Mouse (Mus musculus) monocyte, adult 2 months (primary cell): ENCODE results near the gene Tecta.

Experiments used
- DNase-seq, 2 experiments: peaks; one replicate each; pipeline ENCODE4 v3.0.0; 2022; ENCODE audit warnings: low spot score in 2 of 2, low read depth in 1 of 2

The Tecta gene

GRCm38 (mm10) chr9:42399829-42400228 is at the start of gene Tecta:
TSS of gene Tecta (minus strand) at chr9:42399929.
- no peak for DNase-seq

GRCm38 (mm10) chr9:42449043-42449442 is 49.3 kb upstream of the Tecta start:
- DNase-seq, result no peak

DNA sequence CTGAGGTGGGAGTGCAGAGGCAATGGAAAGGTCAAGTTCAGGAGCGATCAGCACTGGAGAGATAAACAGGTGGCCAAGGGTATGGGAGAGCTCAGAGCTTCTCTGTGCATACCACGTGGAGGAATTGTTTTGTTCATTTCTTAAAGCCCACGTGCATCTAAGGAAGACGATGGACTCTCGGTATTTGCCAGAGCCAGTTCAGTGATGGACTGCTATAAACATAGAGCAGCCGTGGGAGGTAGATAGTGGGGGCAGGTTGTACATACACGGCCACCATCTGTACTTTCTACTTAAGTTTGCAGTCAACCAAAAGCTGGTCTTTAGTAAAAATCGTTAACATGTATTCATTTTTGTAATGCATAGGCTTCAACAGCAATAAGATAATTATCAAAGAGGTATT is 42.4 kb upstream of the Tecta start:
- DNase-seq, result no peak

DNA sequence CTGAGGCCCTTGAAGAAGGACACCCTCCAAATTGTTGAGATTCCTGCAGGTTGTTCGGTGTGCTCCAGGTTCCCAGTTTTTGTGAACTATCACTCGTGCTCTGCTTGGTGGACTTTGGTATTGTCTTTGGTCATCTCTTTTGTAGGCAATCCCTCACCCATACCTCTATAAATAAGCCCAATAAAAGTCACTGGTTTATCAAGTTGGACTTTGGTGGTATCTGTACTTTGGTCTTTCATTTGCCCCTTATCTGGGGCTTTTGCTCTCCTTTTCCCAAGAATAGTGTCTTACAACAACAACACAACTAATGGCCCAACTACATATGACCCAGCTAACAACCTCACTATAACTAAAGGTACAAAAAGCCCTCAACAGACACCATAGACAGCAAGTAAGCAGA is 41.5 kb upstream of the Tecta start:
- no peak for DNase-seq

DNA sequence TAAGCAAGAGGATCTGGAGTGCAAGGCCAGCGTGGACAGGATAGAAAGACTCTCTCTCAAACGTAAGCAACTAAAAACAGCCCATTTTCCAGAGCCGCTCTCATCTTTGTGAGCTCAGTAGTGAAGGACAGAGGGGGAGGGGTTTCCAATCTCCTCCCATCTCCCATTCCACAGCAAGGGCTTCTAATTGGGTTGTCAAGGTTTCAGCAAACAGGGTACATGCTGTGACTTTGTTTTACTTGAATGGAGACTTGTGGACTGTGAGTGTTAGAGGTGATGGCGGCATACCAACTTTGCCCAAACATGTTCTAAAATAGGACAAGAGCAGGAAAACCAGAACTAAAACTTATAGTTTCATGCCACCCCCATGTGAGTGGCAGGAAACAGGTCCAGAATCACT is 39.7 kb upstream of the Tecta start:
- DNase-seq, result no peak

DNA sequence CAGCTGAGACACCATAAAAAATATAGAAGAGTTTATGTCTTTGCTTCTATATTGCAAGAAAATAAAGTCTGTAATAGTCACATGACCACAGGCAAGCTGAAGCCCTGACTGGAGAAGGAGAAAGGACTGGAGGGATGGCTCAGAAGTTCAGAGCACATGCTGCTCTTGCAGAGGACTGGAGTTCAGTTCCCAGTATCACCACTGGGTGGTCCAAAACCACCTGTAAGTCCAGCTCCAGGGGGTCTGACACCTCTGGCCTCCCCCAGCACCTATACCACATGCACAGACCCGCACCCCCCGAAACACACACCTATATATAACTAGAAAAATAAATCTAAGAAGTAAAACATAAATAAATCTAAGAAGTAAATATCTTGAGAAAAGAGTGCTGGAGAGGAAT is 32.4 kb upstream of the Tecta start:
- no peak for DNase-seq

GRCm38 (mm10) chr9:42431606-42432005 is 31.9 kb upstream of the Tecta start:
- DNase-seq, result no peak

DNA sequence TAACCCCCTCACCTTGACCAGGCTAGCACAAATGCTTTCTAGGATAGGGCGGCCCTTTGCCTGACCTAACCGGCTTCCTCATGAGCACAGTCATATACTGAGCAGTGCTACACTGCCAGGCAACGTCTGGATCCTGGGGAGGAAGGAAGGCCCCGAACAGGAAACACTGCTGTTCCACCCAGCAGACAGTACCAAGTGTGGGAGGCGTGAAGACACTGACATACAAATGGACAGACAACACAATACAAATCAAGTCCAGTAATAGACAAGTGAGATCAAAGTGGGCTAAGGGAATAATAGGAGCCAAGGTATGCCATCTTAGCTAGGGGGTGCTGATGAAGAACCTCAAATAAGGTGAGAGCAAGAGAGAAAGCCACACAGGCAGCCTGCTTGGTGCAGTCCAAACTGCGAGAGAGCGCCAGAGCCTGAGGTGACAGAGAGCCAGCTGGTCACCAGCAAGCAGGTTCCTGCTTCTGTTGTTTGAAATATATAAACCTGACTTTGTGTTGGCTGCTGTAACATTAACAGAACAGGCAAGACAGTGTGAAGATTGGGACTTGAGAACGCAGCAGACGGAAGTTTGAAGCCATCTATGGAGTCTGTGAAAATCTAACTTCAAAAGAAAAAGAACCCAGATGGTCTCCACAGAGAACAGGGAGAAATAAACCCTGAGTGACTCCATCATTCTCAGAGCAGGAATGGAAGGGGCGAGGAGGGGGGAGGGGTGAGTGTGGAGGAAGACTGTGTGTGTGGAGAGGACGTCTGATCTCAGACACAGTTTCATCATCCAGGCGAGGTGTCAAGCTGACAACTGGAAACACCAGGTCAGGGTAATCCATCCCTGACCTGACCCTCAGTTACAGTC is 28.6 kb upstream of the Tecta start:
- no peak for DNase-seq

GRCm38 (mm10) chr9:42426661-42427358 is 27.1 kb upstream of the Tecta start:
- no peak for DNase-seq

GRCm38 (mm10) chr9:42423649-42424048 is 23.9 kb upstream of the Tecta start:
- no peak for DNase-seq

GRCm38 (mm10) chr9:42419687-42420086 is 20.0 kb upstream of the Tecta start:
- no peak for DNase-seq

- no peak for DNase-seq
Measured at GRCm38 (mm10) chr9:42418786-42419185, 19.1 kb upstream of the Tecta start.

GRCm38 (mm10) chr9:42417352-42417952 is 17.7 kb upstream of the Tecta start:
- DNase-seq, result no peak

DNA sequence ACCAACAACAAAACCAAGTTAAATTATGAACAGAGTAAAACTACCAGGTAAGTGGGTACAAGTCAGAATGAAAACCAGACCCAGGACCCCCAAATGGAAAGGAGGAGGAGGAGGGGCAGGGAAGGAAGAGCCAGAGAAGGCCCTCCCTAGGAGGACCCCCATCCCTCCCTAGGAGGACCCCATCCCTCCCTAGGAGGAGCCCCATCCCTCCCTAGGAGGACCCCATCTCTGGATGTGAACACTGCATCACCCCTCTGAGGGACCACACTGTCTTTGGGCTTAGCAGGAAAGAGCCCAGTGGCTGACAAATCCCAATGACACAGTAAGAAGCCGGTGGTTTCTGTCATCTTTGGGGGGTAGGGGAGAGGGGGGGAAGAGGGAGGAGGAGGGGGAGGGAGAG is 15.5 kb upstream of the Tecta start:
- no peak for DNase-seq

DNA sequence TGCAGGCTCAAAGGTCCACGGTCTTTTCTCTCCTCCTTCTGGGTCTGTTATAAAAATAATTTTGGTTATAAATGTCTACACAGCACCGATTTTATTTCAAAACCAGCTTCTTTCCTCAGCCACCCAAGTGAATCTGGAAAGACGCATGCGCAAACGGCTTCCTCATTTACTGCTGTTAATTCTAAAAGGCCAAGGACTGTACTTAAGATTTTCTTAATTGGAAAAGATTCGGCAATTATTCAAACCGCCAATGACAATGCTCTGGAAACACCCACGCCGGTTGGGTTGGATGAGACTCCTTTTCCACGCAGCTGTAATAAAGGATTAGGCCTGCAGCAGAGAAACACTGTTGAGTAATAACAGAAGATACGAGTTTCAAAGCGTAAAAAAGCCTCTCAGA is 13.6 kb upstream of the Tecta start:
- no peak for DNase-seq

- no peak for DNase-seq
Measured at GRCm38 (mm10) chr9:42411296-42411695, 11.6 kb upstream of the Tecta start.

DNA sequence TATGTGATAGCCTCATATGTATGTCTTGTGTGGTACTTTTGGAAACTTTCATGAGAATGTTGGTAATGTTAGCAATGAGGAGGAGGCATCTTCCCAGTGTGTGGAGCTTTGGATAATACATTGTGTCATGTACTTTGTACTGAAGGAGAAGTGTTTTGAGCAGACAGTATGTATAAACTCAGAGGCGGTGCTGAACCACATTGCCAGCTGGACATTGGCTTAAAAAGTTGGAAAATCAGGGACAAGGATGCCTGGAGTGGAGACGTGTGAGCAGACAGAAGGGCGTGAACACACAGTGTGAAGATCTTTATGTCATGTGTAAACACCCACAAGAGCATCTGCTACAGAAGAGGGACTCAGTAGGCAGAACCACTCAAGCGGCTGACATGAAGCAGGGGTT is 6.0 kb upstream of the Tecta start:
- DNase-seq, result no peak

DNA sequence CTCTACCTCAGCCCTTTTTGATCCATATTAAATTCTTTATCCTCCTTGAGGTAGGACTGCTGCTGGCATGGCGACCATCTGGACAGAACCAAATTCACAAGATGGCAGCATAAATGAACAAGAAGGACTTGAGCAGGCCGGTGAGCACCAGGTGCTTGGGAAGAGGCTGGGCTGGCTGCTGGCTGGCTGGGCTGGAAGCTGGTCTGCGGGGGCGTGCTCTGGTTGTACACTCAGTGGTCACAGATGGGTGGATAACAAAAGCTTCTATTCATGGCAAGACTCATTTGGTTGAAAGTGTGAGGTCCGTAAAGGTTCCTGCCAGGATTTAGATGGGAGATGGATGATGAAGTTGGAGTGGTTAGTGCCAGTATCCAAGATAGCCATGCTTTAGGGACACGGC is 1.8 kb upstream of the Tecta start:
- no peak for DNase-seq

GRCm38 (mm10) chr9:42396141-42396540 is 3.6 kb downstream of the Tecta start:
- no peak for DNase-seq

DNA sequence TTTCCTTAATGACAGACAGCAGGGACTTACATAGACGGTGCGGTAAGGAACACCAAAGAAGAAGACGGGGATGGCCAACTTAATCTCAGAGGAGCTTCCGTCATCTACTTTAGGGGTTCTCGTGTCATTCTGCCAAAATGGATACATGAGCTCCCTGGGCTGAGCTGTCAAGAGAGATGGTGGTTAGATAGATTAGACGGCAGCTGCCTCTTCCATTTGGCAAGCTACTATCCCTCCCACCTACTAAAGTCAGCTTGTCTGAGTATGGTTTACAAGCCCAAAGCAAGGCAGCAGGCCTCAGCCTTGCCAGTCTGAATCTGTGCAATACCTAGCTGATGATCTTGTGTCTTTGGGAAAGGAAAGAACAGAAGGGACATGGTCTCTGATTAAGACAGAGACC is 4.8 kb downstream of the Tecta start:
- no peak for DNase-seq

GRCm38 (mm10) chr9:42394321-42394720 is 5.4 kb downstream of the Tecta start:
- no peak for DNase-seq

GRCm38 (mm10) chr9:42392927-42393326 is 6.8 kb downstream of the Tecta start:
- DNase-seq, result no peak
